Mouse (Mus musculus) heart, postnatal 36 days (tissue): ENCODE measurements at regions not wholly inside any gene's neighbourhood (a gene's known extent, or its start where the extent isn't known, plus 50 kb on each side); places are given as distances from the start of the nearest gene placed in this dataset.
A peak's percentile ranks its signal among the peaks of the same experiment; 100 is the strongest.

ENCODE experiments used
- DNase-seq, 2 experiments: peaks; one replicate each; pipeline ENCODE4 v3.0.0; 2021 to 2022
- intact Hi-C: fragments of 180-260 bp; cut with DNase I; formaldehyde crosslinking; loops from one replicate; pipeline ENCODE4 v1.15.1; 2025

GRCm38 (mm10) chr2:159491090-159491489 lies 696.5 kb downstream of the Dhx35 start:
- peak; percentile 67 to 73 for DNase-seq
- intact Hi-C loops, result loop anchor here (5.0 kb wide), 2 partner anchors 134 to 149 kb away; no protein-coding TSS in a partner anchor

- no peak for DNase-seq
- intact Hi-C loops, result no loop called here
Observed at GRCm38 (mm10) chr2:159498691-159499090, 704.1 kb downstream of the Dhx35 start.

DNA sequence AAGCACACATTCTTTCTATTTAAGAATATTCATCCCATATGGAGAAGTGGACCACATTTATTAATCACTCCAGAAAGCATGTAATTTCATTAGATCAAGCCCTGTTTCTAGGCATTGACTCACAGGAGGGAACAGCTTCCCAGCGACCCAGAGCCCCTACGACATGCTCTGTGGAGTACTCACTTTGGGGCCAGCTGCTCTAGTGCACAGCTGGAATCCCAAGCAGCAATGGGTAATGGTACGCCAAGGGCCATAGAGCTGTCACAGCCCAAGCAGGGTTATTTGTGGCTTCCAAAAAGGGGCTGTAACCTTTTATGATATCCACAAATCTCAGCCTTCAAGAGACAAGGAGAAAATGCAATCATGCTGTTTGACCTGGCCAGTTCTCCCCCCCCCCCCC lies 706.4 kb downstream of the Dhx35 start:
- intact Hi-C loops, result no loop called here
- DNase-seq, result no peak

DNA sequence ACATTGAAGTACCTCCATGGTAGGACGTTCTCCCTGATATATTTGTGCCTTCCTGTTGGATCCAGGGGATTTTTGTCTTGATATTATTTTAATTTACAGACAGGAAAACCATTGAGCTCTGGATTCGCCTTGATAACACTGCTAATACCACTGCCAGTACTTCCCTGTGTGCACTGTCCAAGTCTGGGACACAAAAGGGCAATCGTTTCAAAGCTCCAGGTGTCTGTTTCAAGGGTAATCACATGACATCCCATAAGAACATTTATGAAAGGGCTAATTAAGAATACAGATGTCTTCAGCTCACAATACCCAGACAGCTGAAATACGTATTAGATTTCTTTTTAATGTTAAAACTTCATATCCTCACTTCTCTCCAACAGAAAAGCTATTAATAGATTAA lies 724.5 kb downstream of the Dhx35 start:
- DNase-seq, result no peak
- intact Hi-C loops, result loop anchor here (5.0 kb wide), 1 partner anchor 162 kb away; no protein-coding TSS in a partner anchor

DNA sequence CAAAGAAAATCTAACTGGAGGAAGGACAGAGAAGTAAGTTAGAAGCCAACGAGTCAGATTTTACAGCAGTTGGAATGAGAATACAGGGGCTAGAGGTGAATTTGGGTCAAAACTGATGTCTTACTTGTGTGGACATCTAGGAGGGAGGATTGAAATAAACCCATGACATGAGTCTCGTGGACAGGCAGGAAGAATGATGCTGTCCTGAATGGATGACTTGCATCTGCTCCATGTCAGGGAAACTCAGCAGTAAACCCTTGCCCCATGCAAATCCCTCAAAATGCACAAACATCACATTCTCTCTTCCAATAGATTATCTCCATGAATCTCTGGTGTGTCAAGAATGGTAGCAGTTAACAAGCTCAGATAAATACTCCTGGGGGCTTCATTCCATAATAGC lies 729.1 kb downstream of the Dhx35 start:
- intact Hi-C loops, result no loop called here
- no peak for DNase-seq

- intact Hi-C loops, result no loop called here
- peak; percentile 69 to 75 for DNase-seq
Observed at GRCm38 (mm10) chr2:159534951-159535350, 740.3 kb downstream of the Dhx35 start.

- DNase-seq, result peak in 1 of 2 experiments; percentile 7
- intact Hi-C loops, result no loop called here
Observed at GRCm38 (mm10) chr2:159539261-159539660, 744.7 kb downstream of the Dhx35 start.

- DNase-seq, result no peak
- intact Hi-C loops, result no loop called here
Observed at GRCm38 (mm10) chr2:159557567-159557966, 763.0 kb downstream of the Dhx35 start.

GRCm38 (mm10) chr2:159565255-159565654 lies 768.7 kb downstream of the Gm826 start:
- DNase-seq, result peak in 1 of 2 experiments; percentile 17
- intact Hi-C loops, result no loop called here

DNA sequence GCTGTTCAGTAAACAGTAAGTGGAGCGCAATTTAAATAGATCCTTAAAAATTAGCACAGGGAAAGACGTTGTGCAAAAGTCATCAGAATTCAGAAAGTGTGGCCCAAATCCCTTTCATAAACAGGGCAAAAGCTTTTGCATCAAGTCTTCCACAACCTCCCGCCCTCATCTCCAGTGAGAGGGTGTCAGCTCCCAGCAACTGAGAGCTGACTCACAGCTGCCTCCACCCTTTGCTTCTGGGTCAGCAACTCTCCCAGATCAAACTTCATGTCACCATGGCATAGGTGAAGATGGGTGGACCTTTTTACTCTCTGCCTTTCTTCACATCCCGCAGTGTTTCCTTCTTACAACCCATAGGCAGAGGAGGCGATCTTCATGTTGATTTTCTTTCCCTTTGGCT lies 768.0 kb downstream of the Gm826 start:
- intact Hi-C loops, result no loop called here
- peak in 1 of 2 experiments; percentile 11 for DNase-seq

GRCm38 (mm10) chr2:159566461-159566860 lies 767.5 kb downstream of the Gm826 start:
- intact Hi-C loops, result no loop called here
- DNase-seq, result peak; percentile 81 to 84

DNA sequence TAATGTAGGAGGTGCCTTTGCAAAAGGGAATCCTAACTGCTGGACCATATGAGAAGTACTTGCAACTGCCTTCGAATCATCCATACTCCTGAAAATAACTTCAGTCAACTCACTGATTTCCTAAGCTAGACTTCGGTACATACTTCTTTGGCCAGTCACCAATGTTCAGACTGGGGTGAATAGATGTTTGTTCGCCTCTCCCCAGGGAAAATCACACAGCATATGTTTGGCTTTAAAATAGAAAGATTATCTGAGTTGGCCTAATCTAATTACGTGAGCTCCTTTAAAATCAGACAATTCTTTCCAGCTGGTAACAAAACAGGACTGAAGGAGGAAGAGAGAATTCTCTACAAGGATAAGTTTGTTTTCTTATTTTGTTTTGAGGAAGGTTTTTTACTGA lies 765.6 kb downstream of the Gm826 start:
- DNase-seq, result no peak
- intact Hi-C loops, result no loop called here

GRCm38 (mm10) chr2:159571862-159572261 lies 762.1 kb downstream of the Gm826 start:
- intact Hi-C loops, result no loop called here
- DNase-seq, result no peak

DNA sequence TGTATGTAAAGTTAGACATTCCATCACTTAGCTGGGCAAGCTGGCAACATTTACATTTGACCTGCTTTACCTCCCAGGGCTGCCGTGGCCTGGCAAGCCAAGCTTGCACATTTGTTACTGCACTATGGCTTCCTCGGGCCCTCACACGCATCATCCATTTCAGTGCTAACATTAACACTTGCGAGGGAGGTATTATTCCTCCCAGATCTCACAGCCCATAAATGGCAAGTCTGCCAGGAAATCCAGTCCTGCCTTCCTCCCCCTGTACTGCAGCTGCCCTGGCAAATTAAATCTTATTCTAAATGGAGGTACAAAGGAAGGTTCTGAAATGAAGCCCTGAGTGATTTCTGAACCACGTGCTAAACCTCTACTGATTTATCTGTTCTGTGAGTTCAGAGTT lies 758.7 kb downstream of the Gm826 start:
- intact Hi-C loops, result no loop called here
- DNase-seq, result no peak

GRCm38 (mm10) chr2:159583103-159583502 lies 750.9 kb downstream of the Gm826 start:
- intact Hi-C loops, result no loop called here

DNA sequence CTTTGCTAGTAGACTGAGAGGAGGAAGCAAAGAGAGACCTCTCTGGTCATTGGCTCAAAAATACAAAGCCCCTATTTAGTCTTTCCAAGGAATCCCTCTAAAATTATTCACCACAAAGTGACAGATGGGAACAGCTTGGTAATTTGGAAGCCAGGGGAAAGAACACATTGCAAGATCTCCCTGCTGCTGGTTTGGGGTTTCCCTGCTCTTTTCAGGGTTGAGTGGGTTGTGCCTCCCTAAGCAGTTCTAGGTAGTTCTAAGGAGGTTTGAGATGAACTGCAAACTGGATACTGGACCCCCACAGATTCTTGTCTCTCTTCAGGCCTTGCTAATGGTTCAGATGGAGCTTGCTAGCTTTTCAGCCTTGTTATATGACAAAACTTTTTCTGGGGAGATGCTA lies 749.3 kb downstream of the Gm826 start:
- intact Hi-C loops, result no loop called here
- DNase-seq, result no peak

More at GRCm38 (mm10) chr2:159583103-159583502, 750.9 kb downstream of the Gm826 start:
- DNase-seq, result no peak

- intact Hi-C loops, result no loop called here
- no peak for DNase-seq
Observed at GRCm38 (mm10) chr2:159586697-159587473, 747.1 kb downstream of the Gm826 start.

- DNase-seq, result no peak
- intact Hi-C loops, result no loop called here
Observed at GRCm38 (mm10) chr2:159591396-159592124, 742.4 kb downstream of the Gm826 start.

DNA sequence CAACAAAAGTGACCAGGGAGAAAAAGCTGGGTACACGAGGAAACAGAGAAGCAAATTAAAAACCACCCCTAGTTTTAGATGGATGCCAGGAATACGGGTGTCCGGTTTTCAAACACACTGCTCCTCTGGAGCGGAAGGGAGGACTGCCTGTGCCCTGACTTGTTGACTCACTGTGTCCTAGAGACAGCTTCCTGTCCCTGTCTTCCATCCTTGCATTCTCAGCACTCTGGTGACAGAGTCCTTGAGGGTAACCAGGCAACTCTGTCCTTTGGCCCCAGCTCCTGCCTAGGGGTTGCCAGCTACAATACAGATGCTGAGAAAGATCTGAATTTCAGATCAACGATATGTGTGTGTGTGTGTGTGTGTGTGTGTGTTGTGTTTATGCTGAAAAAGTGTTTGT lies 741.1 kb downstream of the Gm826 start:
- intact Hi-C loops, result no loop called here
- no peak for DNase-seq

DNA sequence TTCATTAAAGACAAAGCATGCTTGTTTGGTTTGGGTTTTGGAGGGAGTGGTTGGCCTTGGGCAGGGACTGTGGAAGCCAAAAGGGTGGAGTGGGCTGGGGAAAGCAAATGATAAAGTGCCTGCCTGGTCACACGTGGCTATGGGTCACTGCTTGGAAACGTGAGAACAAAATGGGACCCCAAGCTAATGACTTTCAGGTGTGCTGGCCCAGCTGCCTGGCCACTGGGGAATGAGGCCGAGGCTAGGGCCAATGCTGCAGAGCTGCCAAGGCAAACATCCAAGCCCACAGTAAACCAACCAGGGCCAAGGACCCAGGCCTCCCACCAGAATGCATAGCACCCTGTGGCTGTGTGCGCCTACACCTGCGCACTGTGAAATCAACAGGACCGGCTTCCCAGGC lies 737.7 kb downstream of the Gm826 start:
- intact Hi-C loops, result no loop called here
- DNase-seq, result no peak

DNA sequence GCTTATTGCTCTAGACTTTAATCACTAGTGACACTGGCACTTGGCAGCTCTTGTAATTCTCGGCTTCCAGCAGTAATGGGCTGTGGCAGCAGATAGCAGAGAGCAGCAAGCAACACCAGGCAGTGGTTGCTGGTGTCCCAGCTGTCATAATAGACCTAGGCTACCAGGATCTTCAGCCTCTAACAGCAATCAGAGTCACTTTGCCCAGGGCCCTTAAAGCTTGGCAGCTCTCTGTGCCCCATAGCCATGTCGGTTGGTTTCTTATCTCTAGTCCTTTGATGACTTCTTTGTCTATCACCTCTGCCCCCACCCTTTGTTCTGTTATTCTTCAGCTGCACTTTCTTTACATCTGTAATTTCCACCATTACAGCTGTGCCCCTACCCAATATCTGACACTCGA lies 735.9 kb downstream of the Gm826 start:
- no peak for DNase-seq
- intact Hi-C loops, result no loop called here

- no peak for DNase-seq
- intact Hi-C loops, result no loop called here
Observed at GRCm38 (mm10) chr2:159607191-159607590, 726.8 kb downstream of the Gm826 start.
